Mouse (Mus musculus) cortical plate, adult 2 months (tissue): ENCODE measurements around the gene Magix. TPM values are rescaled to one million over a fixed set of nuclear protein-coding genes. Genes with fewer than 3 reads are reported as not detected.

Experiments
- H3K27ac ChIP-seq: fragments of 200-500 bp; 2 replicates; pipeline ENCODE4 v1.5.1; 2012; ENCODE audit warnings: low read length, control low read depth, inconsistent platforms; ENCODE audit not compliant: insufficient read depth
- H3K4me1 ChIP-seq: fragments of 200-500 bp; 2 replicates; pipeline ENCODE4 v1.6.1; 2011; ENCODE audit warnings: low read length; ENCODE audit not compliant: control insufficient read depth, insufficient read depth
- H3K4me3 ChIP-seq: fragments of 200-500 bp; 2 replicates; pipeline ENCODE4 v1.5.1; 2011; ENCODE audit warnings: mild to moderate bottlenecking, low read length, control low read depth; ENCODE audit not compliant: insufficient read depth
- CTCF ChIP-seq: fragments of 200-500 bp; IDR thresholded peaks from 2 replicates; pipeline ENCODE4 v1.5.1; 2011; ENCODE audit warnings: mild to moderate bottlenecking, control low read depth, low read length; ENCODE audit not compliant: insufficient read depth; ENCODE audit errors: extremely low read depth
- POLR2A ChIP-seq: fragments of 200-500 bp; IDR thresholded peaks from 2 replicates; pipeline ENCODE4 v1.6.1; 2011; ENCODE audit warnings: mild to moderate bottlenecking, low read length, control low read depth; ENCODE audit not compliant: insufficient read depth; ENCODE audit errors: extremely low read depth
- polyA plus RNA-seq: library from polyadenylated mRNA; depleted of rRNA; stranded (reverse); fragments of >200 nt; gene quantifications from 2 replicates; pipeline ENCODE4 v1.2.3, GENCODE M21; 2012; rRNA removed

Gene Magix
- polyA plus RNA-seq, 1 experiment = 1.2 TPM

GRCm38 (mm10) chrX:7632560-7632959 lies 48.5 kb downstream of the Magix start:
- Histone ChIP-seq H3K4me1 (peaks cover 1% of the 10 kb centered on the region; the same call in 1 of the 2 replicates), H3K4me3 (no peak overlapping the region), H3K27ac (no peak overlapping the region)
- no peak for TF ChIP-seq POLR2A
- no peak for TF ChIP-seq CTCF

Other genes starting within 250 kb of the Magix start
- gene Foxp3, start 107.6 kb downstream of the Magix start, polyA plus RNA-seq = 0.04 TPM in 1 of 2 replicates, not detected in the other
- 13.9 and 14.2 TPM in 2 replicates for gene Ppp1r3f, start 107.0 kb downstream of the Magix start, polyA plus RNA-seq
- 36.1 and 39.7 TPM in 2 replicates for gene Ccdc22, start 75.7 kb downstream of the Magix start, polyA plus RNA-seq
- gene Cacna1f, start 74.2 kb downstream of the Magix start, polyA plus RNA-seq = 0.17 and 0.26 TPM in 2 replicates
- gene Syp, start 42.8 kb downstream of the Magix start, polyA plus RNA-seq = 1,108 and 1,136 TPM in 2 replicates
- gene Prickle3, start 24.0 kb downstream of the Magix start, polyA plus RNA-seq = 2.1 and 2.5 TPM in 2 replicates
- gene Plp2, start 9.9 kb downstream of the Magix start, polyA plus RNA-seq = 14.5 and 16.3 TPM in 2 replicates
- 26.7 and 28.3 TPM in 2 replicates for gene Gpkow, start 15.9 kb upstream of the Magix start, polyA plus RNA-seq
- gene Wdr45, start 33.1 kb upstream of the Magix start, polyA plus RNA-seq = 77.0 and 84.9 TPM in 2 replicates
- gene Gm45208, start 41.0 kb upstream of the Magix start, polyA plus RNA-seq = 0.46 TPM in 1 of 2 replicates, not detected in the other
- 131 and 135 TPM in 2 replicates for gene Praf2, start 47.2 kb upstream of the Magix start, polyA plus RNA-seq
- 23.2 and 23.9 TPM in 2 replicates for gene Ccdc120, start 69.7 kb upstream of the Magix start, polyA plus RNA-seq
- gene Tfe3, start 81.3 kb upstream of the Magix start, polyA plus RNA-seq = 20.6 and 21.4 TPM in 2 replicates
- 106 and 115 TPM in 2 replicates for gene Gripap1, start 108.5 kb upstream of the Magix start, polyA plus RNA-seq
- gene Kcnd1, start 141.0 kb upstream of the Magix start, polyA plus RNA-seq = 7.6 and 7.9 TPM in 2 replicates
- gene Otud5, start 160.1 kb upstream of the Magix start, polyA plus RNA-seq = 46.4 and 49.1 TPM in 2 replicates
- 52.5 and 53.8 TPM in 2 replicates for gene Pim2, start 197.0 kb upstream of the Magix start, polyA plus RNA-seq
- 50.2 and 52.7 TPM in 2 replicates for gene Slc35a2, start 202.8 kb upstream of the Magix start, polyA plus RNA-seq
- 137 and 157 TPM in 2 replicates for gene Pqbp1, start 218.0 kb upstream of the Magix start, polyA plus RNA-seq
- gene Timm17b, start 218.1 kb upstream of the Magix start, polyA plus RNA-seq = 18.5 and 20.1 TPM in 2 replicates
- not detected in 2 replicates for gene Gm10491, start 226.6 kb upstream of the Magix start, polyA plus RNA-seq
- not detected in 2 replicates for gene Gm10490, start 228.3 kb upstream of the Magix start, polyA plus RNA-seq
- gene Pcsk1n, start 238.6 kb upstream of the Magix start, polyA plus RNA-seq = 580 and 602 TPM in 2 replicates
- not detected in 2 replicates for gene Eras, start 247.4 kb upstream of the Magix start, polyA plus RNA-seq